Mouse (Mus musculus) heart, embryonic 16.5 days (tissue): ENCODE data around the gene Emc10. TPM values are rescaled to one million over a fixed set of nuclear protein-coding genes. Genes with fewer than 3 reads are reported as not detected.

ENCODE experiments used
- ATAC-seq: fragments of 200-750 bp; cut with Nextera tagmentation; replicated peaks from 2 replicates; pipeline ENCODE4 v1.8.0; 2017; ENCODE audit warnings: moderate number of reproducible peaks; ENCODE audit not compliant: insufficient read depth, low FRiP score; ENCODE audit errors: extremely low read depth
- H3K27ac ChIP-seq: fragments of 300-500 bp; sonication (generic); 2 replicates; pipeline ENCODE4 v1.5.1; 2014; ENCODE audit warnings: mild to moderate bottlenecking, low read length, control low read depth, moderate library complexity
- H3K27me3 ChIP-seq: fragments of 300-500 bp; sonication (generic); 2 replicates; pipeline ENCODE4 v1.6.1; 2014; ENCODE audit warnings: low read length, mixed read lengths; ENCODE audit not compliant: control insufficient read depth, insufficient read depth
- H3K36me3 ChIP-seq: fragments of 300-500 bp; sonication (generic); 2 replicates; pipeline ENCODE4 v1.6.1; 2014; ENCODE audit not compliant: control insufficient read depth, insufficient read depth
- H3K4me1 ChIP-seq: fragments of 300-500 bp; sonication (generic); 2 replicates; pipeline ENCODE4 v1.6.1; 2014; ENCODE audit warnings: low read length, mixed read lengths; ENCODE audit not compliant: control insufficient read depth, insufficient read depth
- H3K4me2 ChIP-seq: fragments of 300-500 bp; sonication (generic); 2 replicates; pipeline ENCODE4 v1.6.1; 2014; ENCODE audit warnings: low read depth, mild to moderate bottlenecking, control low read depth, low read length
- H3K4me3 ChIP-seq: fragments of 300-500 bp; sonication (generic); 2 replicates; pipeline ENCODE4 v1.5.1; 2014; ENCODE audit warnings: mild to moderate bottlenecking, control low read depth, low read length
- H3K9ac ChIP-seq: fragments of 300-500 bp; sonication (generic); 2 replicates; pipeline ENCODE4 v1.6.1; 2014; ENCODE audit warnings: low read length, control low read depth
- H3K9me3 ChIP-seq: fragments of 300-500 bp; sonication (generic); replicated peaks from 2 replicates; pipeline ENCODE4 v1.6.1; 2016; ENCODE audit warnings: low read length; ENCODE audit not compliant: control insufficient read depth
- WGBS: fragments of 180-500 bp; shearing (Covaris S2); extraction: QIAGEN DNeasy Blood & Tissue Kit; methylation state at CpG from one replicate; pipeline ENCODE4 v1.1.7; 2014; 5-methylcytosine and 5-hydroxymethylcytosine counted together
- polyA plus RNA-seq: library from polyadenylated mRNA; unstranded; fragments of >200 nt; fragmentation: Nextera tagmentation; extraction: Ambion mirVana; gene quantifications from 2 replicates; pipeline ENCODE4 v1.2.1, GENCODE M21; 2015

The Emc10 gene
- polyA plus RNA-seq, 1 experiment from 2014 or later, result 88.7 TPM

DNA sequence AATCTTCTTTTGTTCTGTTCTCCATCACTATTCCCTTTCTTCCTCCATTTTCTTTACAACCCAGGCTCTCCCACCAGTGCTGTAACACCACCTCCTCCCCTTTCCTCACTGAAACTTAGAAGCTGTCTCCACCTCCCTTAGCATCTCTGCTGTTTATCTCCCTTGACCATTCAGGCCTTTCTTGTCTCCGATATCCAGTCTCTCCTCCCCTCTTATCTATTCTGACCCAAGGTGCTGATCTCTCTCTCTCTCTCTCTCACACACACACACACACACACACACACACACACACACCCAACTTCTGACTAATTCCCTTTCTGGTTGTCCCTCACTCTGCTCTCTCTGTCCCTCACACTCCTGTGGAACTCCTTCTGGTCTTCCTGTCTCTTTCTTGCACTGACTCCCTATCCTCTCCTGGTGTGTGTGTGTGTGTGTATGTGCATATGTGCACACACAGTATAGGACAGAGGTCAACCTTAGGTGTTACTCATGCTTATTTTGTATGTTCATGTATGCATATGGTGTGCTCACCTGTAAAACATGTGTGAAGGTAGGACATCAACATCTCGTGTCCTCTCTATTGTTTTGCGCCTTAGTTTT, 13.4 kb downstream of the Emc10 start:
- ATAC-seq, result no peak

GRCm38 (mm10) chr7:44475046-44475614, 21.2 kb downstream of the Emc10 start:
- ATAC-seq, result no peak
- H3K4me2 ChIP-seq, result peak overlapping the region; percentile 77
- H3K9ac ChIP-seq, result peak overlapping the region; percentile 89
- H3K36me3 ChIP-seq, result no peaks in the 10 kb centered on the region
- H3K27me3 ChIP-seq, result no peaks in the 10 kb centered on the region
- peaks cover 32% of the 10 kb centered on the region for H3K4me1 ChIP-seq
- peak overlapping the region; percentile 58 for H3K4me3 ChIP-seq
- 7% methylated on average over 5 of the region's 5 CpGs for WGBS
- peak overlapping the region; percentile 99 for H3K27ac ChIP-seq
- H3K9me3 ChIP-seq, result no peaks in the 10 kb centered on the region

More for the DNA sequence above, 13.4 kb downstream of the Emc10 start:
- H3K27me3 ChIP-seq, result no peaks in the 10 kb centered on the region; the same call in 1 of the 2 replicates
- H3K9me3 ChIP-seq, result no peaks in the 10 kb centered on the region
- peaks cover 14% of the 10 kb centered on the region for H3K4me1 ChIP-seq
- peaks cover 8% of the 10 kb centered on the region; the same call in 1 of the 2 replicates for H3K36me3 ChIP-seq
- H3K27ac ChIP-seq, result peak overlapping the region; percentile 57
- peak overlapping the region; percentile 59 for H3K9ac ChIP-seq
- WGBS, result 34% methylated on average over 3 of the region's 3 CpGs
- H3K4me3 ChIP-seq, result peak overlapping the region; percentile 37
- peak overlapping the region; percentile 71 for H3K4me2 ChIP-seq

- Histone ChIP-seq H3K36me3 (no peaks in the 10 kb centered on the region), H3K9ac (peak overlapping the region; percentile 89), H3K4me1 (peaks cover 39% of the 10 kb centered on the region), H3K4me2 (peak overlapping the region; percentile 77), H3K9me3 (no peaks in the 10 kb centered on the region), H3K27me3 (no peaks in the 10 kb centered on the region), H3K4me3 (peak overlapping the region; percentile 58), H3K27ac (peak overlapping the region; percentile 99)
- no peak for ATAC-seq
- WGBS, result 15% methylated on average over 4 of the region's 4 CpGs
Measured at GRCm38 (mm10) chr7:44474419-44474818, 21.9 kb downstream of the Emc10 start.

- Histone ChIP-seq H3K36me3 (no peaks in the 10 kb centered on the region), H3K4me2 (peak overlapping the region; percentile 77), H3K27me3 (no peaks in the 10 kb centered on the region), H3K27ac (peak overlapping the region; percentile 99), H3K9me3 (no peaks in the 10 kb centered on the region), H3K4me1 (peaks cover 50% of the 10 kb centered on the region), H3K9ac (peak overlapping the region; percentile 89), H3K4me3 (peak overlapping the region; percentile 58)
- peak; percentile 81 for ATAC-seq
- WGBS, result 14% methylated on average over 9 of the region's 9 CpGs
Measured at GRCm38 (mm10) chr7:44472961-44473646, 23.2 kb downstream of the Emc10 start.

GRCm38 (mm10) chr7:44472558-44472885, 23.8 kb downstream of the Emc10 start:
- Histone ChIP-seq H3K4me2 (peak overlapping the region; percentile 77), H3K9ac (peak overlapping the region; percentile 89), H3K4me3 (peak overlapping the region; percentile 58), H3K27ac (peak overlapping the region; percentile 99), H3K9me3 (no peaks in the 10 kb centered on the region), H3K36me3 (no peaks in the 10 kb centered on the region), H3K27me3 (no peaks in the 10 kb centered on the region), H3K4me1 (peaks cover 46% of the 10 kb centered on the region)
- WGBS, result 0% methylated on average over 1 of the region's 1 CpGs
- ATAC-seq, result no peak

- peaks cover 46% of the 10 kb centered on the region for H3K4me1 ChIP-seq
- H3K4me3 ChIP-seq, result peak overlapping the region; percentile 58; the same call in 1 of the 2 replicates
- H3K4me2 ChIP-seq, result peak overlapping the region; percentile 77
Measured at GRCm38 (mm10) chr7:44471880-44472557, 24.3 kb downstream of the Emc10 start.

DNA sequence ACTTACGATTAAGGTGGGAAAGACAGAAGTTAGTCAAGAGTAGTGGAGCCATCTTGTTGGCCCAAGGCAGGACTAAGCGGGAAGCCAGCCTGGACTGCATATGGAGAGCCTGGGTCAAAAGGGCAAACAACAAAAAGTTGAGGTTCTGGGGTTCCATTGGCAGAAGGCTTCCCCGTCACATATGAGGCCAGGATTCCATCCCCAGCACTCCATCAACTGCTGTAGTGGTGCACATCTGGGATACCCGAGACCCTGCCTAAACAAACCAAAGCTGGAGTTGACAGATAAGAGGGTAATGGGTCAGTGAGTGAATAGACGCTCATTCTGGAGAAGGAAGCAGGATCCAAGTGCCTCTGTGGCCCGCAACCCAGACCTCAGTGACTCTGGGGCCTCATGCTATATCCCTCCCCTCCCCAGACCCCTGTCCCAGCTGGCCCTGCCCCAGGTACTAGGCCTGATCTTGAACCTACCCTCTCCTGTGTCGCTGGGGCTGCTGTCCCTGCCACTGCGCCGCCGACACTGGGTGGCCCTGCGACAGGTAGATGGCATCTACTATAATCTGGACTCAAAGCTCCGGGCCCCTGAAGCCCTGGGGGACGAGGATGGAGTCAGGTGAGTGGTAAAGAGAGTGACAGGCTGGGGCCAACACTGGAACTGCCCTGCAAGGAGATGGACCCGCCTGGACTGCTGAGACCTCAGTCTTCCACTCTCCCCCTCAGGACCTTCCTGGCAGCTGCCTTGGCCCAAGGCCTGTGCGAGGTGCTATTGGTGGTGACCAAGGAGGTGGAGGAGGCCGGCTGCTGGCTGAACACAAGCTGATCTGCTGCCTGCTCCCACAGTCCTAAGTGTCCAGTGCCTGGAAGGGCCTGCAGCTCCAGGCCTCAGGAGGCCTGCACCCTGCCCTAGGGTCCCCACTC, 25.4 kb downstream of the Emc10 start:
- H3K4me3 ChIP-seq, result no peak overlapping the region
- peaks cover 46% of the 10 kb centered on the region for H3K4me1 ChIP-seq
- 70% methylated on average over 16 of the region's 16 CpGs for WGBS
- no peak for ATAC-seq
- no peaks in the 10 kb centered on the region for H3K9me3 ChIP-seq
- H3K27me3 ChIP-seq, result no peaks in the 10 kb centered on the region
- peak overlapping the region; percentile 13; the same call in 1 of the 2 replicates for H3K4me2 ChIP-seq
- H3K9ac ChIP-seq, result peak overlapping the region; percentile 62
- H3K27ac ChIP-seq, result peak overlapping the region; percentile 99
- H3K36me3 ChIP-seq, result no peaks in the 10 kb centered on the region

More at GRCm38 (mm10) chr7:44471880-44472557, 24.3 kb downstream of the Emc10 start:
- H3K9me3 ChIP-seq, result no peaks in the 10 kb centered on the region
- ATAC-seq, result peak; percentile 69
- 8% methylated on average over 6 of the region's 6 CpGs for WGBS
- H3K27me3 ChIP-seq, result no peaks in the 10 kb centered on the region
- H3K9ac ChIP-seq, result peak overlapping the region; percentile 89
- H3K36me3 ChIP-seq, result no peaks in the 10 kb centered on the region
- peak overlapping the region; percentile 99 for H3K27ac ChIP-seq
